In the genomic region with DNA sequence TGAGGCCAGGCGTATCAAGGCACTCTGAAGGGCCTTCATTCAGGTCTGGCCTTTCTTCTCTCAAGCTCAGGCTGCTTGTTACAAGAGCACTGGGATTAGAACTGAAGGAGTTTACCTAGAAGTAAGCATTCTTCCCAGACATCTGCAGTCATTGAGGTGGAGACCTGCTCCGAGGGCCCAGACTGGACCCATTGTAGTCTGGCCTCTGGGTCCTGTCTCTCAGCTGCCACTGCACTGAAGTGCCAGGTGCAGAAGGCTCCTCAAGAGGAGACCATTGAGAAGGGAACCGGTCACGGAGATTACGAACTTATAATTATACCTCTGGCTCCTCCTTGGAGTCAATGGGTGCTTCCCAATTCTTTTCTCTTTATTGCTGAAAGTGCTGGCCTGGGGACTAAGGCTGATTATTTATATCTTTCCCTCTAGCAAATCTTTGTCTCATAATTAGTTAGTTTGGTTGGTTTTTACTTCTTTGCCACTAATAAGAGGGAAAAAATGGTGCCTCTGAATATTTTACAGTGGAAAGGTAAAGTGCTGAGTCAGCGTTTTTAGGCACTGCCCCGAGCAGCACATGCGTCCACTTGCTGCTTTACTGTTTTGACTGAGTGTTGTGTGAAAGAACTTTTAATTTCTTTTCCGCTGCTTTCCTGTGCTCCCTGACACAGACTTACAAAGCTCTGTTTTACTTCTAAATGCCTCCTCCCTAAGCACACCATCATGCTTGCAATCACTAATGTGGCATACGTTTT, we compare ENCODE assay signal across 13 mouse cellular contexts.
"Had no signal": no experiment of that assay in that cellular context is flagged by ENCODE, and none has a peak within 500 bp of the region (broad histone marks: within the 10 kb centered on the region; RNA-seq: fewer than 3 reads in every experiment).

No protein-coding gene starts in this region.

- H3K4me1 ChIP-seq: megakaryocyte, embryonic 14.5 days; stomach, embryonic 15.5 days had no signal

- H3K4me3 ChIP-seq: left cerebral cortex, adult 2 months; megakaryocyte, embryonic 14.5 days; stomach, embryonic 15.5 days had no signal

- H3K27me3 ChIP-seq: megakaryocyte, embryonic 14.5 days; stomach, embryonic 15.5 days had no signal

- H3K9ac ChIP-seq: liver, embryonic 14.5 days; stomach, embryonic 15.5 days had no signal

- DNase-seq: kidney, adult 8-10 months; kidney, postnatal 25 days; lung, adult 18-20 months; right cerebral cortex, postnatal 14 days; thymus, adult 2 months; thymus, postnatal 25 days had no signal

- ATAC-seq: lung, postnatal 0 days had no signal

- H3K27ac ChIP-seq: left cerebral cortex, adult 2 months; liver, embryonic 14.5 days; macrophage; stomach, embryonic 15.5 days had no signal

- H3K4me2 ChIP-seq: midbrain, embryonic 11.5 days; stomach, embryonic 15.5 days had no signal

- H3K36me3 ChIP-seq: stomach, embryonic 15.5 days had no signal

- H3K9me3 ChIP-seq: stomach, embryonic 15.5 days had no signal
